In genomic region chr11:88288805-88289340, GRCm38 (mm10) we compare ENCODE assay signal across 11 mouse cellular contexts. TPM values are rescaled to one million over a fixed set of nuclear protein-coding genes. Genes with fewer than 3 reads are reported as not detected.
DNase-seq lines count a peak whose midpoint lies in the region; ATAC-seq and TF ChIP-seq lines count a peak whose summit lies in the region.
"Had no signal": no experiment of that assay in that cellular context is flagged by ENCODE, and none has a peak within 500 bp of the region (broad histone marks: within the 10 kb centered on the region; RNA-seq: fewer than 3 reads in every experiment).

No protein-coding gene starts in this region.

- dilution Hi-C loops in CH12.LX (cut with MboI; ENCODE audit: extremely low pct_ligation_motif_present, extremely low pct_unique_long_range_greater_than_20kb, low sequenced_read_pairs) = no loop called here

- no peak for ATAC-seq in heart, embryonic 15.5 days (replicated peaks; ENCODE audit: insufficient number of reproducible peaks, insufficient read depth, low FRiP score, low read depth)
- ATAC-seq in limb, embryonic 12.5 days (ENCODE audit: insufficient number of reproducible peaks, insufficient read depth, low FRiP score, low TSS enrichment, low read depth) = no peak
- ATAC-seq in megakaryocyte progenitor cell, adult 5-6 weeks (replicated peaks; ENCODE audit: poor library complexity) = no peak

- no peak for TF ChIP-seq EP300 in CH12.LX (IDR thresholded peaks at IDR 0.05; ENCODE audit: low read length)

- no peak overlapping the region for H3K9ac ChIP-seq in heart, embryonic 15.5 days
- H3K9ac ChIP-seq in CH12.LX (ENCODE audit: insufficient read depth, low read depth) = no peak overlapping the region
- H3K9ac ChIP-seq in limb, embryonic 12.5 days (replicated peaks) = no peak overlapping the region
- H3K9ac ChIP-seq: lung, embryonic 15.5 days had no signal

- peaks cover 39% of the 10 kb centered on the region for H3K4me1 ChIP-seq in heart, embryonic 15.5 days (replicated peaks)
- peaks cover 0 to 4% of the 10 kb centered on the region in 2 experiments; a peak in 2 of 4 replicates for H3K4me1 ChIP-seq in CH12.LX (ENCODE audit: control insufficient read depth in 1 of 2, insufficient read depth in 2 of 2)
- H3K4me1 ChIP-seq in embryonic fibroblast, embryonic 13.5 days (ENCODE audit: control insufficient read depth, insufficient read depth, low read length) = 0 out of 2 replicates have a peak, but pooled peaks cover 4% of the 10 kb centered on the region
- peaks cover 17% of the 10 kb centered on the region for H3K4me1 ChIP-seq in limb, embryonic 12.5 days (replicated peaks)

- TF ChIP-seq POLR2A in CH12.LX (IDR thresholded peaks at IDR 0.05; ENCODE audit: low read depth, low read length) = no peak
- TF ChIP-seq POLR2A in embryonic fibroblast, embryonic 13.5 days (IDR thresholded peaks at IDR 0.05; ENCODE audit: low read depth, low read length) = no peak

- peak; percentile 5 for TF ChIP-seq RAD21 in CH12.LX (IDR thresholded peaks at IDR 0.05; ENCODE audit: low read depth, low read length)

- no peaks in the 10 kb centered on the region for H3K9me3 ChIP-seq in heart, embryonic 15.5 days (replicated peaks)
- H3K9me3 ChIP-seq in CH12.LX (replicated peaks; ENCODE audit: low read length) = no peaks in the 10 kb centered on the region
- no peaks in the 10 kb centered on the region for H3K9me3 ChIP-seq in limb, embryonic 12.5 days
- H3K9me3 ChIP-seq: lung, embryonic 15.5 days had no signal

- no peaks in the 10 kb centered on the region for H3K36me3 ChIP-seq in heart, embryonic 15.5 days
- no peaks in the 10 kb centered on the region for H3K36me3 ChIP-seq in CH12.LX (replicated peaks in 1 of 2; ENCODE audit: control insufficient read depth in 1 of 2, insufficient read depth in 1 of 2, low read length in 1 of 2)
- no peaks in the 10 kb centered on the region for H3K36me3 ChIP-seq in limb, embryonic 12.5 days
- H3K36me3 ChIP-seq: lung, embryonic 15.5 days had no signal

- H3K27me3 ChIP-seq in heart, embryonic 15.5 days = peaks cover 5% of the 10 kb centered on the region; the same call in 1 of the 2 replicates
- H3K27me3 ChIP-seq in CH12.LX (replicated peaks) = no peaks in the 10 kb centered on the region
- peaks cover 35% of the 10 kb centered on the region for H3K27me3 ChIP-seq in limb, embryonic 12.5 days

- 37% methylated on average over 12 of the region's 12 CpGs for WGBS in heart, embryonic 15.5 days
- 35% methylated on average over 12 of the region's 12 CpGs for WGBS in limb, embryonic 12.5 days

- peak overlapping the region; percentile 1; the same call in 1 of the 2 replicates for H3K27ac ChIP-seq in heart, embryonic 15.5 days
- H3K27ac ChIP-seq in CH12.LX (ENCODE audit: insufficient read depth, low read depth) = no peak overlapping the region
- H3K27ac ChIP-seq in embryonic fibroblast, embryonic 13.5 days (ENCODE audit: insufficient read depth, low read length) = no peak overlapping the region
- no peak overlapping the region for H3K27ac ChIP-seq in limb, embryonic 12.5 days
- H3K27ac ChIP-seq: lung, embryonic 15.5 days had no signal

- TF ChIP-seq CTCF in CH12.LX (conservative IDR thresholded peaks at IDR 0.05 in 1 of 2, IDR thresholded peaks at IDR 0.05 in 1 of 2; ENCODE audit: low read depth in 2 of 2, low read length in 2 of 2) = peak in 1 of 2 experiments; percentile 41; a peak in 1 of 4 replicates
- peak; percentile 29; the same call in 1 of the 2 replicates for TF ChIP-seq CTCF in embryonic fibroblast, embryonic 13.5 days (IDR thresholded peaks at IDR 0.05; ENCODE audit: borderline replicate concordance, insufficient read depth, low read length)

- H3K4me2 ChIP-seq in heart, embryonic 15.5 days = peak overlapping the region; percentile 26
- no peak overlapping the region for H3K4me2 ChIP-seq in CH12.LX (ENCODE audit: insufficient read depth, low read depth, poor library complexity, severe bottlenecking)
- H3K4me2 ChIP-seq in limb, embryonic 12.5 days = peak overlapping the region; percentile 16; the same call in 1 of the 2 replicates
- H3K4me2 ChIP-seq: lung, embryonic 15.5 days had no signal

- no peak overlapping the region for H3K4me3 ChIP-seq in heart, embryonic 15.5 days
- no peak overlapping the region for H3K4me3 ChIP-seq in CH12.LX (replicated peaks in 1 of 3; ENCODE audit: low read depth in 2 of 3, low read length in 2 of 3, poor library complexity in 1 of 3)
- no peak overlapping the region for H3K4me3 ChIP-seq in embryonic fibroblast, embryonic 13.5 days (ENCODE audit: insufficient read depth, low read length)
- H3K4me3 ChIP-seq in limb, embryonic 12.5 days (replicated peaks) = no peak overlapping the region
- H3K4me3 ChIP-seq: lung, embryonic 15.5 days had no signal

- DNase-seq in heart, adult 18-20 months = no peak
- no peak for DNase-seq in CH12.LX (ENCODE audit: extremely low read depth)
- no peak for DNase-seq in spleen, adult 12 weeks (ENCODE audit: low spot score)
- no peak for DNase-seq in adrenal gland, adult 2 months

- in situ Hi-C loops in CH12.LX (cut with MboI; ENCODE audit: low pct_ligation_motif_present, low pct_unique_long_range_greater_than_20kb, low sequenced_read_pairs) = no loop called here

- no peaks in the 10 kb centered on the region for H3K79me2 ChIP-seq in CH12.LX (replicated peaks; ENCODE audit: control insufficient read depth, extremely low read depth, insufficient read depth, poor library complexity, severe bottlenecking)

TF ChIP-seq in CH12.LX, 34 proteins besides CTCF, POLR2A, EP300 and RAD21:
- TF ChIP-seq ZNF384 (IDR thresholded peaks at IDR 0.05; ENCODE audit: low read depth, low read length) = no peak
- peak; percentile 44 for TF ChIP-seq SMC3 (IDR thresholded peaks at IDR 0.05; ENCODE audit: low read depth, low read length)

RNA-seq across cellular contexts. Expression of gene Ccdc182, which starts 5.0 kb away (rescaled TPM):
- not detected in 2 replicates for polyA plus RNA-seq in heart, embryonic 15.5 days (2015; fragmentation: Nextera tagmentation; extraction: Ambion mirVana)
- not detected for total RNA-seq in heart, adult 18-20 months (2021)
- not detected in 2 replicates for total RNA-seq in CH12.LX (2012; rRNA removed)
- total RNA-seq in CH12.LX (2014; rRNA removed) = not detected in 2 replicates
- polyA plus RNA-seq in CH12.LX (2012; ENCODE audit: insufficient read length, low read depth) = not detected in 2 replicates
- not detected in 2 replicates for polyA plus RNA-seq in embryonic fibroblast, embryonic 13.5 days (2011; ENCODE audit: insufficient read length, low read depth, missing spikeins)
- polyA plus RNA-seq in limb, embryonic 12.5 days (2016; fragmentation: Nextera tagmentation; extraction: Ambion mirVana) = 0.29 and 0.40 TPM in 2 replicates
- total RNA-seq in adrenal gland, adult 2 months (2021) = not detected
- polyA plus RNA-seq in adrenal gland, adult 2 months (2012; rRNA removed) = not detected in 2 replicates
- not detected in 2 replicates for total RNA-seq in megakaryocyte progenitor cell, adult 5-6 weeks (2015)
- total RNA-seq in megakaryocyte progenitor cell, adult 5-6 weeks (2017) = not detected in 2 replicates
- total RNA-seq: MEL had no signal
- polyA plus RNA-seq: heart, embryonic 14.5 days had no signal
